Mouse (Mus musculus) liver, embryonic 13.5 days (tissue): ENCODE results near the gene Fam183b. TPM values are rescaled to one million over a fixed set of nuclear protein-coding genes. Genes with fewer than 3 reads are reported as not detected.
"Not testable (repeated sequence)": the region's sequence is repeated elsewhere in the genome, so short reads cannot be mapped to it uniquely, and the experiment has no call there.

Experiments used
- ATAC-seq: fragments of 200-750 bp; cut with Nextera tagmentation; 2 replicates; pipeline ENCODE4 v1.8.0; 2017; ENCODE audit warnings: low read depth, mild to moderate bottlenecking, moderate number of reproducible peaks, moderate library complexity
- DNase-seq: peaks from one replicate; pipeline ENCODE4 v3.0.0; 2022
- H3K27ac ChIP-seq: fragments of 300-500 bp; sonication (generic); 2 replicates; pipeline ENCODE4 v1.5.1; 2015; ENCODE audit warnings: moderate library complexity, mild to moderate bottlenecking, inconsistent platforms
- H3K27me3 ChIP-seq: fragments of 300-500 bp; sonication (generic); 2 replicates; pipeline ENCODE4 v1.6.1; 2015; ENCODE audit warnings: mild to moderate bottlenecking, inconsistent platforms
- H3K36me3 ChIP-seq: fragments of 300-500 bp; sonication (generic); 2 replicates; pipeline ENCODE4 v1.6.1; 2015; ENCODE audit warnings: mild to moderate bottlenecking, inconsistent platforms
- H3K4me1 ChIP-seq: fragments of 300-500 bp; sonication (generic); replicated peaks from 2 replicates; pipeline ENCODE4 v1.6.1; 2015; ENCODE audit warnings: inconsistent platforms
- H3K4me2 ChIP-seq: fragments of 300-500 bp; sonication (generic); 2 replicates; pipeline ENCODE4 v1.6.1; 2015; ENCODE audit warnings: inconsistent platforms, mild to moderate bottlenecking, moderate library complexity
- H3K4me3 ChIP-seq: fragments of 300-500 bp; sonication (generic); replicated peaks from 2 replicates; pipeline ENCODE4 v1.5.1; 2015; ENCODE audit warnings: mild to moderate bottlenecking, inconsistent platforms
- H3K9ac ChIP-seq: fragments of 300-500 bp; sonication (generic); 2 replicates; pipeline ENCODE4 v1.6.1; 2015; ENCODE audit warnings: mild to moderate bottlenecking, inconsistent platforms
- H3K9me3 ChIP-seq: fragments of 300-500 bp; sonication (generic); replicated peaks from 2 replicates; pipeline ENCODE4 v1.6.1; 2016; ENCODE audit warnings: inconsistent platforms
- WGBS: fragments of 180-500 bp; shearing (Covaris S2); methylation state at CpG from one replicate; pipeline ENCODE4 v1.1.7; 2015; ENCODE audit not compliant: insufficient replicate concordance; 5-methylcytosine and 5-hydroxymethylcytosine counted together
- polyA plus RNA-seq: library from polyadenylated mRNA; unstranded; fragments of >200 nt; fragmentation: Nextera tagmentation; extraction: Ambion mirVana; gene quantifications from 2 replicates; pipeline ENCODE4 v1.2.1, GENCODE M21; 2015

Gene Fam183b
- polyA plus RNA-seq, 1 experiment from 2014 or later: not detected

DNA sequence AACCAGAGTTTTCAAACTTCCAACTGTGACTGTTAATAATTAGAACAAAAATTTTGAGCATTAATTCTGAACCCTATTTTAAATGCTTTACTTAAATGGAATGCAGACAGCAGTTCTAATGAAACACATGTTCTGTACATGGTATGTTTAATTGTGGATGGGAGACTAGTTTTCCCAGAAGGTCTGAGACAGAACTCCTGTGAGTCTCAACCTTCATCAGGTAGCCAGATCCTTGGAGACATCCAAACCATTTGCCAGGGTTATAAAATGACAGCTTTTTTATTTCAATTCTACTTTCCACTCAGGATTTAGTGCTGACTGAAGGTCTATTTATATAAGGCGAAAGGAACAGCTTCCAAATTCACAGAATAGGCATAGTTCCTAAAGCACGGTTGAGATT, 49.3 kb downstream of the Fam183b start, which contains the start of gene Olfr316:
Gene Olfr316, plus strand, starts transcription at position 301 of the 400 bp plus-strand sequence.
- ATAC-seq (no peak), DNase-seq (no peak)
- H3K36me3 ChIP-seq: no peaks in the 10 kb centered on the region
- no peaks in the 10 kb centered on the region for H3K27me3 ChIP-seq
- H3K4me1 ChIP-seq: no peaks in the 10 kb centered on the region
- no peaks in the 10 kb centered on the region for H3K9me3 ChIP-seq
- WGBS: 72% methylated on average over 2 of the region's 2 CpGs
- no peak within 1 kb of the TSS for H3K9ac ChIP-seq
- H3K4me2 ChIP-seq: no peak within 1 kb of the TSS
- H3K4me3 ChIP-seq: no peak within 1 kb of the TSS
- H3K27ac ChIP-seq: no peak within 1 kb of the TSS

DNA sequence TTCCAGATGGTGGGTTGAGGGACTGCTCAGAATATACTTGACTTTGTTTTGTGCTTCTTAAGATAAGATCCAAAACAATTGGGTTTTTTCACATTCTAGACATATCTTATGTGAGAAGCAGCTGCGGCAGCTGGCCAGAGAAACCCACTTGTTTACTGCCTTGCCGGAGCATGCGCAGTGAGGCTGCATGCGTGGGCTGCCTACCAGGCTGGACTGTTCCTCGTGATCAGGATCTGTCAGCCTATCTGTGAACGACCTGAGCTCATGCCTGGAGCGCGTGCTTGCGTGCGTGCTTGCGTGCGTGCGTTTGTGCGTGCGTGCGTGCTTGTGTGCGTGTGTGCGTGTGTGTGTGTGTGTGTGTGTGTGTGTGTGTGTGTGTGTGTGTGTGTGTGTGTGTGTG, 50.7 kb downstream of the Fam183b start:
- ATAC-seq, H3K4me2 ChIP-seq, H3K36me3 ChIP-seq, H3K9me3 ChIP-seq, H3K27ac ChIP-seq, DNase-seq, H3K9ac ChIP-seq, H3K4me1 ChIP-seq, H3K27me3 ChIP-seq, H3K4me3 ChIP-seq: not testable (repeated sequence)
- WGBS: 77% methylated on average over 18 of the region's 18 CpGs

Other genes with a start within 250 kb of the Fam183b start
- gene Olfr328, start 246.3 kb downstream of the Fam183b start, polyA plus RNA-seq: not detected in 2 replicates
- gene Olfr224, start 231.4 kb downstream of the Fam183b start, polyA plus RNA-seq: not detected in 2 replicates
- gene Olfr325, start 224.2 kb downstream of the Fam183b start, polyA plus RNA-seq: not detected in 2 replicates
- gene Olfr324, start 206.8 kb downstream of the Fam183b start, polyA plus RNA-seq: not detected in 2 replicates
- gene 2210407C18Rik, start 185.9 kb downstream of the Fam183b start, polyA plus RNA-seq: not detected in 2 replicates
- not detected in 2 replicates for gene Olfr323, start 171.5 kb downstream of the Fam183b start, polyA plus RNA-seq
- 9.2 and 12.4 TPM in 2 replicates for gene Trim58, start 161.5 kb downstream of the Fam183b start, polyA plus RNA-seq
- not detected in 2 replicates for gene Olfr322, start 143.2 kb downstream of the Fam183b start, polyA plus RNA-seq
- not detected in 2 replicates for gene Olfr320, start 120.9 kb downstream of the Fam183b start, polyA plus RNA-seq
- gene Olfr319, start 102.8 kb downstream of the Fam183b start, polyA plus RNA-seq: not detected in 2 replicates
- gene Olfr318, start 77.9 kb downstream of the Fam183b start, polyA plus RNA-seq: not detected in 2 replicates
- gene Olfr317, start 62.7 kb downstream of the Fam183b start, polyA plus RNA-seq: not detected in 2 replicates
- not detected in 2 replicates for gene Olfr316, start 49.2 kb downstream of the Fam183b start, polyA plus RNA-seq
- not detected in 2 replicates for gene Olfr315, start 28.8 kb downstream of the Fam183b start, polyA plus RNA-seq
- gene Olfr314, start 19.0 kb downstream of the Fam183b start, polyA plus RNA-seq: not detected in 2 replicates
- not detected in 2 replicates for gene Olfr313, start 13.0 kb upstream of the Fam183b start, polyA plus RNA-seq
- gene Olfr312, start 27.3 kb upstream of the Fam183b start, polyA plus RNA-seq: not detected in 2 replicates
- not detected in 2 replicates for gene Olfr311, start 37.3 kb upstream of the Fam183b start, polyA plus RNA-seq
- gene Gm12258, start 45.2 kb upstream of the Fam183b start, polyA plus RNA-seq: 1.3 and 2.2 TPM in 2 replicates
- gene 2810021J22Rik, start 65.3 kb upstream of the Fam183b start, polyA plus RNA-seq: 2.3 and 3.0 TPM in 2 replicates
- gene Zfp39, start 102.3 kb upstream of the Fam183b start, polyA plus RNA-seq: 3.7 and 5.4 TPM in 2 replicates
- 11.2 and 12.5 TPM in 2 replicates for gene Btnl10, start 115.9 kb upstream of the Fam183b start, polyA plus RNA-seq
- 125 and 130 TPM in 2 replicates for gene Rnf187, start 137.0 kb upstream of the Fam183b start, polyA plus RNA-seq
- gene Hist3h2ba, start 147.0 kb upstream of the Fam183b start, polyA plus RNA-seq: 5.5 and 6.3 TPM in 2 replicates
- gene Hist3h2a, start 152.7 kb upstream of the Fam183b start, polyA plus RNA-seq: 12.3 and 13.7 TPM in 2 replicates
- gene Trim17, start 152.7 kb upstream of the Fam183b start, polyA plus RNA-seq: 0.06 and 0.18 TPM in 2 replicates
- gene Trim11, start 176.1 kb upstream of the Fam183b start, polyA plus RNA-seq: 8.9 and 9.2 TPM in 2 replicates